Mouse (Mus musculus): ENCODE measurements around the gene Fgfr4.
"Not testable (repeated sequence)": the region's sequence is repeated elsewhere in the genome, so short reads cannot be mapped to it uniquely, and the experiment has no call there.

The Fgfr4 gene

GRCm38 (mm10) chr13:55171517-55172335 is 19.3 kb downstream of the Fgfr4 start:
- DNase-seq (ENCODE audit: extremely low spot score, low spot score), result peak; percentile 58

DNA sequence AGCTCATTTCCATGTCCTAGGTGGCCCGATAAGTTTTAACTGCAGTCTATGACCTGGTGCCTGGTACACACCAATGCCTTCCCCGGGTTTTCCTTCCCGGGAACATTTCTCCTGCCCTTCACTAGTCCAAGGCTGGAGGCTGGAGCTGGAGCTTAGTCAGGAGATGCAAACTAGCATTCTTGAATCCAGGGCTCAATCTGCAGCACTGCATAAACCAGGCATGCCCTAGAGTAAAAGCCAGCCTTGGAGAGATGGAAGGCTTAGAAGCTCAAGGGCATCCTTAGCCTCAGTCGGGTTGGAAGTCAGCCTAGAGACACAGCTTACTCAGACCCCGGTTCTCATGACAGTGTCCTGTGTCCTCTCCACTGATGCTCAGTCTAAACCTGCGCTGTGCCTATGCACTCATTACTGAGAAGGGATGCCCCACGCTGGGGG is 19.9 kb downstream of the Fgfr4 start:
- no peak for DNase-seq (ENCODE audit: extremely low spot score, low spot score)

GRCm38 (mm10) chr13:55174347-55174746 is 21.9 kb downstream of the Fgfr4 start:
- DNase-seq (ENCODE audit: extremely low spot score, low spot score), result no peak

DNA sequence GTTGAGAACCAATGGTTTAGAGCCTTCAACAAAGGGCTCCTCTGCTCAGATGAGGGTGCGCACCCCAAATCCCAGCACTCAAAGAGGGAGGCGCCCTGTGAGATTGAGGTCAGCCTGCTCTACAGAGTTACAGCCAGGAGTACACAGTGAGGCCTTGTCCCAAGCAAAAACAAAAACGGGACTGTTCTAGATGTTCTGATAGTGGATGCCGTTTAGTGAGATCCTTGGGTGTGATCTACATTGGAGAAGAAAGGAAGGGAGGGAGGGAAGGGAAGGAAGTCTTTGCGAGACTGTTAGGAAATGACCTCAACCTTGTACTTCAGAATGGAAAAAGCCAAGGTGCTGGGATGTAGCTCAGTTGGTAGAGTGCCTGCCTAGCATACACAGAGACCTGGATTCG is 23.8 kb downstream of the Fgfr4 start:
- no peak for DNase-seq (ENCODE audit: extremely low spot score, low spot score)

DNA sequence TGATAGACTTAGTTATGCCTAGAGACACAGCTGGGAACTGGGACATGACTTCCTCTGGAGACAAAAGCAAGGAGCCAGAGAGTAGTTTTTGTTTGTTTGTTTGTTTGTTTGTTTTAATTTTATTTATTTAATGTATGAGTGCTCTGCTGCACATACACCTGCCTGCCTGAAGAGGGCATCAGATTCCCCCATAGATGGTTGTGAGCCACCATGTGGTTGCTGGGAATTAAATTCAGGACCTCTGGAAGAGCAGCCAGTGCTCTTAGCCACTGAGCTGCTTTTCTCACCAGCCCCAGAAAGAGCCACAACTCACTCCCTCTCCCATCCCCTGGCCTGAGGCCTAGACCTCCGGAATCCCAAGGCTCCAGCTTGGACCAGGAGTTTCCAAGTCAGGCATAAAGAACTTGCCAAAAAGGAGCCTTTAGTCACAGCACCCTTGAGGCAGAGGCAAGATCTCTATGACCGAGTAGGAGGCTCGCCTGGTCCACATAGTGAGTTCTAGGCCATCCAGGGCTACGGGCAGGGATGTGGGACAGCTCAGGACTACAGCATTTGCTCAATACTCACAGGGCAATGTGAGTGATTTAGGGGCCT is 25.6 kb downstream of the Fgfr4 start:
- no peak for DNase-seq (ENCODE audit: extremely low spot score, low spot score)

DNA sequence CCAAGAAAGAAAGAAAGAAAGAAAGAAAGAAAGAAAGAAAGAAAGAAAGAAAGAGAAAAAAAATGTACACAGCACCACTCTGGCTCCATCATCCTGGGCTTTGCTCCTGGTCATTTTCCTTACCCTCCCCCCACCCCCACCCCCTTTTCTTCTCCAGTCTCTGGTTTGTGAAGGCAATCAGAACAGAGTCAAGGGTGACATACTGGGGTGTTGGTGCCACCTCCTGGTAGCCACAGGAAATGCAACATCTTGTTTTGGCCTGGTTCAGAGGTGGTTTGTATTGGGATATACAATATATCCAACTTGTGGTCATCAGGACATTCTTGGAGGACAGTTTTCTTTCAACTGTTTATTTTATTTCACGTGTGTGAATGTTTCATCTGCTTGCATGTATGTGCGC is 26.1 kb downstream of the Fgfr4 start:
- peak; percentile 81 for DNase-seq (ENCODE audit: extremely low spot score, low spot score)

DNA sequence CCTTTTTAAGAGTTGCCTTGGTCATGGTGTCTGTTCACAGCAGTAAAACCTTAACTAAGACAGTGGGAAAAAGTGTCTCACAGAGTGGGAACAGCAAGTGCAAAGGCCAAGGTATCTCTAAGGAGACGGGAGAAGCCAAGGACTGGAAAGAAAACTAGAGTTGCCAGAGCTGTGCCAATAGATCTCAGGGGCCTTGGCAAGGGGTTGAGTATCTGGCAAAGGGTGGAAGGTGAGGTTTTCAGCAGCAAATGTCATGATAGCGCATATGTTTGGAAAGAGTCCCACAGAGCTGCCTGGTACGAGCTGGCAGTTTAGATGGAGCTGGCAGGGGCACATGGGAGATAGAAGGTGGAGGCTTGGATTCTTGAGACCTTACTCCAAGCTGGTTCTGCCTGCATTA is 27.2 kb downstream of the Fgfr4 start:
- no peak for DNase-seq (ENCODE audit: extremely low spot score, low spot score)

GRCm38 (mm10) chr13:55181786-55182172 is 29.3 kb downstream of the Fgfr4 start:
- DNase-seq (ENCODE audit: extremely low spot score, low spot score), result no peak

GRCm38 (mm10) chr13:55182173-55182894 is 29.9 kb downstream of the Fgfr4 start:
- DNase-seq (ENCODE audit: extremely low spot score, low spot score), result peak; percentile 81

GRCm38 (mm10) chr13:55183382-55183781 is 30.9 kb downstream of the Fgfr4 start:
- no peak for DNase-seq (ENCODE audit: extremely low spot score, low spot score)

- not testable (repeated sequence) for DNase-seq (ENCODE audit: extremely low spot score, low spot score)
These were observed 34.6 kb downstream of the Fgfr4 start for GRCm38 (mm10) chr13:55187062-55187461.

DNA sequence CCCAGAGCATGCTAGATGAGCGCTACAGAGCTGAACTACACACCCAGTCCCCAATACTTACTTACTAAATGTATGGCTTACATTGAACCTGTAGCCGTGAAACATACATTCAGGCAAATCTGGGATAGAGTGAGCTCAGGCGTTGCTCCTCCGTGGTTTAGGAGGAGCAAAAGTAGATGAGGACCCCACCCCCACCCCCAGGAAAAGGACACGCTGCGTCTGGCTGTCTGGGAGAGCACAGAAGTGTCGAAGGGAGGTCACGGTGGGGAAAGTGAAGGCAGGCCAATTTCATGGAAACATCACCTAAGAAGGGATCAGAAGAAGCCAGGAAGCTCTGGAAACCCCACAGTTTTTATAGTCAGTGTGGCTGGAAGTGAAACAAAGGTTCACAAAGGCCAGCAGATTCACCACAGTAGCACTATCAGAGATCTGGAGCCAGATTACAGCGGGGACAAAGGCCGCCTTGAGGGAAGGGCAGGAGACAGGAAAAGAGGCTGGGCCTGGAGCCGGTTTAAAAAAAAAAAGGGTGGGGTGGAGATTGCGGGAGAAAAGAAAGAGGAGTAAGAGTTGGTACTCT is 37.2 kb downstream of the Fgfr4 start:
- DNase-seq (ENCODE audit: extremely low spot score, low spot score), result no peak

GRCm38 (mm10) chr13:55190121-55190868 is 37.9 kb downstream of the Fgfr4 start:
- DNase-seq (ENCODE audit: extremely low spot score, low spot score), result peak; percentile 96

DNA sequence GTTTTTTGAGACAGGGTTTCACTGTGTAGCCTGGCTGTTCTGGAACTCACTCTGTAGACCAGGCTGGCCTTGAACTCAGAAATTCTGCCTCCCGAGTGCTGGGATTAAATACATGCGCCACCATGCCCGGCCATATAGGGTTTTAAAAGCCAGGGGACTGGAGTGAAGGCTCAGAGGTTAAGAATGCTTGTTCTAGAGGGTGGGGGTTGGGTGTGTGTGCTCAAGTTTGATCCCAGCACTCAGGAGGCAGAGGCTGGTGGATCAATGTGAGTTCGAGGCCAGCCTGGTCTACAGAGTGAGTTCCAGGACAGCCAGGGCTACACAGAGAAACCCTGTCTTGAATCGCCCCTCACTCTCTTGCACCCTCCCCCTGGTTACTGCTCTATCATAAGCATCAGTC is 39.1 kb downstream of the Fgfr4 start:
- no peak for DNase-seq (ENCODE audit: extremely low spot score, low spot score)

GRCm38 (mm10) chr13:55202758-55203157 is 50.3 kb downstream of the Fgfr4 start:
- not testable (repeated sequence) for DNase-seq (ENCODE audit: extremely low spot score, low spot score)

DNA sequence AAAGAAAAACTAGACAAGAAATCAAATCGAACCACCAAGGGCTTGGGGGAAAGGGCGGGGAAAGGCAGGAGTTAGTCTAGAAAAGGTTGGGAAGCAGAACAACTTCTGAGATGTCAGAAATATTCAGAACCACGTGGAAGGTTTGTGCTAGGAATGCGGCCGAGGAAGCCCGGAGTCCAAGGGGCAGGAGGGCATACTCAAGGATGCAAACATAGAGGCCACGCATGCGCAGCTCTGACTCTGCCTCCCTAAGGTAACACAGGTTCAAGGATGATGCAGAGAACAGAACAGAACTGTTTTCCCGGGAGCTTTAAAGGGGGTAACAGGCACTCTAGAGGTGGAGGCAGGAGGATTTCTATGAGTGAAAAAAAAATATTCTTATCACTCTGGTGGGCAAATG is 51.3 kb downstream of the Fgfr4 start:
- no peak for DNase-seq (ENCODE audit: extremely low spot score, low spot score)

- no peak for DNase-seq (ENCODE audit: extremely low spot score, low spot score)
These were observed 52.4 kb downstream of the Fgfr4 start for GRCm38 (mm10) chr13:55204667-55205389.

DNA sequence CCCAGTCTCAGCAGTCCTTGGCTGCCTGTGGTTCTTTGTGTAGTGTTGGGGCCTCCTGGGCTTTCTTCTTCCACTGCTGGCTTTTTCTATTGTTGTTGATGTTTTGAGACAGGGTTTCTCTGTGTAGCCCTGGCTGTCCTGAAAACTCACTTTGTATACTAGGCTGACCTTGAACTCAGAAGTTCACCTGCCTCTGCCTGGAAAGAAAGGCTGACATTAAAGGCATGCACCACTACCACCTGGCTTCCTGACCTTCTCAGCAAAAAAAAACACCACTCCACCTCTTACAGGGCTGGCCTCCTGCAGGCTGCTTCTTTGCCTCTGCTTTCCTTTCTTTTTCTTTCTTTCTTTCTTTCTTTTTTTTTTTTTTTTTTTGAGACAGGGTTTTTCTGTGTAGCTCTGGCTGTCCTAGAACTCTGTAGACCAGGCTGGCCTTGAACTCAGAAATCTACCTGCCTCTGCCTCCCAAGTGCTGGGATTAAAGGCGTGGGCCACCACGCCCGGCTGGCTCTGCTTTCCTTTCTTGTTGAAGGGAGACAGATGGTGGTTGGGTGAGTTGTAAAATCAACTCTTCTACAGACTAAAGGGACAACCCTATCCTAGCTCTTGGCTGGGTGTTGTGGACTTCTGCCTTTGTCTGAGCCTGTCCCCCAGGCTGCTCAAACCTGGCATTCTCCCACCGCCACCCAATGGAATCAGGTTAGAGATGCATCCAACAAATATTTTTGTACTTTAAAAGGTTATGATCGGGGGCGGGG is 53.2 kb downstream of the Fgfr4 start:
- DNase-seq (ENCODE audit: extremely low spot score, low spot score), result no peak

DNA sequence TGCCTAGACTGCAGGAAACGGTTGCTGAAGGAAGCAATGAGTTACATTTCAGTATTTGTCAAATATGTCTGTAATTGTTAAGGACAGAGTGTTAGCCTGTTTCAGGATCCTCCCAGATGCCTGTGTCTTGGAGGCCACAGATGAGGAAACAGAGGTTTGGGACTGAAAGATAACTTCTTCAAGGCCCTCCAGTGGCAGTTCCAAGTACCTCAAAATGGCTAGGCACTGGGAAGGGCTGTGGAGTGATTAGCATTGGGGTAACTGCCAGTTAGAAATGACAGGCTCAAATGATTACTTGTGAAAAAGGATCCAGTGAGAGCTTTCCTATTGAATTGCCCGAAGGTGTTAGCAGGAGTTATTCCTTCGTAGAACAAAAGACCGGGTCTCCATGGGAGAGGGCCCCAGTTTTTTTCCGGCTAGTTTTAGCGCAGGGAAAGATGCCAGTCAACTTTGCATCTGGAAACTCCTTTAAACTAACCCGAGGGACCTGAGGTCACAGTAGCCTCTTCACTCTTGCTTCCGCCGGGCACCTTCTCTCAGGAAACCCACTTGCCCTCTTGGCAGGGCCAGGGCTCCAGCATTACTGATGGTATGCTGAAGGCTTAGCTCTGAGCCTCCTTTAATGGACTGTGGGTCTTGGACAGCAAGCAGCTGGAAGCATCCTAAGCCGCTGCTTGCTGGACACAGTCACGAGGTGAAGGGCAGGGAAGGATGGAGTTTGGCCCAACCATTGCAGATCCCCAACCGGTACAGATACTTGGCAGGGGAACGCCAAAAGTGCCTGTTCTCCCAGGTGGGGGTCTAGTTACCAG is 56.6 kb downstream of the Fgfr4 start:
- DNase-seq (ENCODE audit: extremely low spot score, low spot score), result peak; percentile 28

Data from neural tube, embryonic 10.5 days (tissue).